Mouse (Mus musculus) bone marrow, adult 2 months (tissue): ENCODE data around the gene Asgr1.

Source experiments
- CTCF ChIP-seq: fragments of 200-500 bp; IDR thresholded peaks from 2 replicates; pipeline ENCODE4 v1.5.1; 2011; ENCODE audit warnings: low read length, control low read depth; ENCODE audit not compliant: control insufficient read depth, insufficient read depth
- POLR2A ChIP-seq: fragments of 200-500 bp; IDR thresholded peaks from 2 replicates; pipeline ENCODE4 v1.6.1; 2011; ENCODE audit warnings: low read depth, mild to moderate bottlenecking, control low read depth, low read length, borderline replicate concordance; ENCODE audit not compliant: control insufficient read depth

- TF ChIP-seq CTCF (no peak), POLR2A (no peak)
Observed at GRCm38 (mm10) chr11:70010548-70010947, 43.3 kb upstream of the Asgr1 start.
